Mouse (Mus musculus): Measurements from ENCODE around the gene Tbxa2r.

DNA sequence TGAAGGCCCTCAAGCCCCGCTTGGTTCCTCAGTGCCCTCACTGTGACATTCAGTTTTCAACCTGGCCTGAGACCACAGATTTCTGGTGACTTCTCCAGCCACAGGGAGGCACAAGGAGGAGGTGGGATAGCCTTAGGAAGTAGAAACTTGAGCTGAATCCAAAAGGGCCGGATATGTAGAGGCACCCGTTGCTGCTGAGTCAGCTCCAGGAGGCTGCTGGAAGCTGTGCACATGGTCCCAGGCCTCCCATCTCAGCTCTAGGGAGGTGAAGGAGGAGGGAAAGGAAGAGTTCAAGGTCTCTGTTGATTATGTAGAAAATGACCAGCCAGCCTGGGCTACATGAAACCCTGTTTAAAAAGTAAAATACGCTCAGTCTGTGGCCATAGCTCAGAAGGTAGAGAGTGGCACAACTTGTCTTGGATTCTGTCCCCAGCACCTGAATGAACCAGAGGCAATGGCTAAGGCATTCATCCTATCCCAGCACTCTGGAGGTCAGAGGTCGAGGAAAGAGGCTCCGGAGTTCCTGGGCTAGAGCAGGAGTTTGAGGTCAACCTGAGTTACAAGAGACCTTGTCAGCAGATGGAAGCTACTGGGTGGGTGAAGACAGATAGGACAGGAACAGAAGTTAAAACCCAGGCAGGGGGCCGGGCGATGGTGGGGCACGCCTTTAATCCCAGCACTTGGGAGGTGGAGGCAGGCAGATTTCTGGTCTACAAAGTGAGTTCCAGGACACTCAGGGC is 26.4 kb downstream of the Tbxa2r start:
- no peak for TF ChIP-seq CTCF (IDR thresholded peaks at IDR 0.05; ENCODE audit: low read depth)
- TF ChIP-seq EP300 (IDR thresholded peaks at IDR 0.05; ENCODE audit: low read depth), result no peak
